Mouse (Mus musculus) thymus, adult 2 months (tissue): Measurements from ENCODE around the gene Acadvl.

Experiments used
- CTCF ChIP-seq: fragments of 200-500 bp; IDR thresholded peaks from 2 replicates; pipeline ENCODE4 v1.5.1; 2012; ENCODE audit warnings: mild to moderate bottlenecking, control low read depth, low read length, moderate library complexity, borderline replicate concordance; ENCODE audit not compliant: control insufficient read depth, poor library complexity, insufficient read depth; ENCODE audit errors: extremely low read depth
- POLR2A ChIP-seq: fragments of 200-500 bp; IDR thresholded peaks from 2 replicates; pipeline ENCODE4 v1.6.1; 2012; ENCODE audit warnings: mild to moderate bottlenecking, low read length, control low read depth, moderate library complexity; ENCODE audit not compliant: control insufficient read depth, poor library complexity, insufficient read depth; ENCODE audit errors: extremely low read depth

DNA sequence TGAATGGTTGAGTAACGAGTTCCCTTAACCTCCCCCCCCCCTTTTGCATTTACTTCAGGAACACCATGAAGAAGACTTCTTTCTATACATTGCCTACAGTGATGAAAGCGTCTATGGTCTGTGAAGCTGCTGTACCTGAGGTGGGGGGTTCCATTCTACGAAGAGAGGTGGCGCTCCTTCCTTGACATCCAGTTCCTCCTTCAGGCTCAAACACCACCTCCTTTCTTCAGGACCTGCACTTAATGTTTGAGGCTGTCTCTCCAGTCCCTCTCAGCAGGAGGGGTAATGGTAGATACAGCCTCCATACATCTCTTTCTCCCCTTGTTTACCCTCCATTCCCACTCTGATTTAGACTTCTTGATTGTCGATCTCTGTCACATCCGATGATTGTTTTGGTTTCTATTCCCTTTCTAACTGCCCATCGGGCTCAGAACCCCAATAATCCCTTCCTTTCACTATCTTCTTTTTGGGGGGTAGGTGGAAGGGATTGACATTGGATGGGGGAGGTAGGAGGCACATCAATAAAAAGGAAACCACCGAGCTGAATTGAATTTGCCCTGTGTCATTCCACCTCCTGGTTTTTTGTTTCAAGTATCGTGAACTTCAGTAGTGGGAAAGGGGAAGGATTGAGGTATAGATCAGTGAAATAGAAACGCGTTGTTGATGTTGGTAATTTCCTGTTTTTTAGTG, 20.7 kb downstream of the Acadvl start:
- TF ChIP-seq CTCF (no peak), POLR2A (no peak)
